Mouse (Mus musculus): ENCODE measurements around the gene Klk1b21.

GRCm38 (mm10) chr7:44123445-44123844 is 21.3 kb downstream of the Klk1b21 start:
- no peak for TF ChIP-seq CTCF (IDR thresholded peaks at IDR 0.05; ENCODE audit: extremely low read depth, insufficient read length, insufficient replicate concordance, low read depth, low read length)
- no peak for TF ChIP-seq POLR2A (IDR thresholded peaks at IDR 0.05; ENCODE audit: low read depth, low read length)

All from small intestine, adult 2 months (tissue).